Mouse (Mus musculus): ENCODE results near the gene H13. TPM values are rescaled to one million over a fixed set of nuclear protein-coding genes. Genes with fewer than 3 reads are reported as not detected.

Gene H13
- 64.3 and 67.2 TPM in 2 replicates for polyA plus RNA-seq (2012; rRNA removed)

DNA sequence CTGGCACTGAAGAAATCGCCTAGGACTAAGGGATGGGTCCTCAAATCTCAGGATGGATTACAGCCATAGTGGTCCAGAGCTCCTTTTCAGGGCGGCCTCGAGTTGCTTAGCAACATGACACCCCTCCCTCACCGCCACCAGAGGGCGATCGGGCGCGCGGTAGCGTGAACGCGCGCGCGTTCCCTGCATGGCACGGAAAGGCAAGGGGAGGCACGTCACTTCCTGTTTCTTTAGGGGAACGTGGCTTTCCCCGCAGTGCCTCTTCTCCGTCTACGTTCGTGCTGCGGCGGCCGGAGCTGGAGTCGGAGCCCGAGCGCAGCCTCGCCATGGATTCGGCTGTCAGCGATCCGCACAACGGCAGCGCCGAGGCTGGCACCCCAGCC lies at the start of gene H13:
Gene H13 (plus strand): TSS at position 206 of the 383 bp plus-strand sequence.
- peak; percentile 84 for DNase-seq (ENCODE audit: low spot score)

GRCm38 (mm10) chr2:152620367-152621134 lies 48.7 kb upstream of the H13 start:
- DNase-seq (ENCODE audit: low spot score): no peak

GRCm38 (mm10) chr2:152622151-152622550 lies 47.1 kb upstream of the H13 start:
- no peak for DNase-seq (ENCODE audit: low spot score)

GRCm38 (mm10) chr2:152622953-152623352 lies 46.3 kb upstream of the H13 start, which contains the start of gene Defb25:
Gene Defb25 (minus strand): TSS chr2:152623053.
- DNase-seq (ENCODE audit: low spot score): no peak

GRCm38 (mm10) chr2:152624566-152624965 lies 44.7 kb upstream of the H13 start:
- no peak for DNase-seq (ENCODE audit: low spot score)

GRCm38 (mm10) chr2:152625256-152625655 lies 44.0 kb upstream of the H13 start:
- no peak for DNase-seq (ENCODE audit: low spot score)

DNA sequence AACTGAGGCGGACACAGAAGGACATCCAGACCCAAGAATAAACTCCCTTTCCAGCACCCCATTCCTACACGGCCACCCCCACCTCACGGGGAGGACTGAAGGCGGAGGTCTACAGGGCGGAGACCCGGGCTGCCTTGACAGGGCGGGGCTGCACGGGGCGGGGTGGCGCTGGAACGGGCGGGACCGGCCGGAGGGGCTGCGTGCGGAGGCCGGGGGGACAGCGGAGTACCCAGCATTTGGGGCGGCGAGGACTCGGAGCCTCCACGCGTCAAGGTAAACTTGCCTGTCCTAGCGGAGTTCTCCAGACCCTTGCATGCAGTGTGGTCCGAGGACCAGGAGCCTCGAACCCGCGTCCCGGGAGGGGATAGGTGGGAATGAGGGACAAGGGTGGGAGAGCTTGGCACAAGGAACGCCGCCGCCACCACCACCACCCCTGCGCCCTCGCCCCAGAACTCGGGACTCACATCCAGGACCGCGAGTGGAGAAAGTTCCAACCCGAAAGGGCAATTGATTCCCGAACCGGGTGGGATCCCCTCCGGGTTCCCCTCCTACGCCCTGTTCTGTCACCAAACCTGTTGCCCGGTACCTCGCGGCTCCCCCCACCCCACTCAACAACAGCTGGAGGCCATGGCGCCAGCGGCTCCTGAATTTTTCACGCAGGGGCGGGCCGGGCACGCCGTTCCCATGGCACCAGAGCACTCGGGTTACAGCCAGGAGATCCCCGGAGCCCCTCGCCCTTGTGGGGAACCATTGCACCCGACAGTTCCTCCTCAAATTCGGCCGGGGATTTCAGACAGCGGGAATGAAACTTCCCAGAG lies 42.3 kb upstream of the H13 start, which contains the start of gene Rem1:
Gene Rem1 (plus strand): TSS at position 178 of the 818 bp plus-strand sequence.
- DNase-seq (ENCODE audit: low spot score): no peak

GRCm38 (mm10) chr2:152628066-152628465 lies 41.2 kb upstream of the H13 start:
- no peak for DNase-seq (ENCODE audit: low spot score)

- DNase-seq (ENCODE audit: low spot score): no peak
Observed at GRCm38 (mm10) chr2:152629239-152629638, 40.0 kb upstream of the H13 start.

DNA sequence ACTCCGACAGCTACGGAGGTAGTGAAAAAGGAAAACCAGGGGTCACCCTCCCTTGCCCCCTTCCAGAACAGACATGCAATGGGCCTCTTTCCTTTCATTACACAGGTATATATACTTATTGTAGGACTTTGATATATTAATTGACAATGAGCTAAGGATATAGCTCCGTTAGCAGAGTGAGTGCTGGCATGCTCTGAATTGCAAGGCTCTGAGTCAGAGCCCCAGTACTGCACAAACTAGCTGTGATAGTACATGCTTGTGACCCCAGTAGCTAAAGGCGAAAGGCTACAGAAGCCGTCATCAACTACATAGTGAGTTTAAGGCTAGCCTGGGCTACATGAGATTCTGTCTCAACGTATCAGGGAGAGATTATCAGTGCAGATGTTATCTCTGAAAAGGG lies 39.4 kb upstream of the H13 start:
- no peak for DNase-seq (ENCODE audit: low spot score)

- no peak for DNase-seq (ENCODE audit: low spot score)
Observed at GRCm38 (mm10) chr2:152633334-152633733, 35.9 kb upstream of the H13 start.

DNA sequence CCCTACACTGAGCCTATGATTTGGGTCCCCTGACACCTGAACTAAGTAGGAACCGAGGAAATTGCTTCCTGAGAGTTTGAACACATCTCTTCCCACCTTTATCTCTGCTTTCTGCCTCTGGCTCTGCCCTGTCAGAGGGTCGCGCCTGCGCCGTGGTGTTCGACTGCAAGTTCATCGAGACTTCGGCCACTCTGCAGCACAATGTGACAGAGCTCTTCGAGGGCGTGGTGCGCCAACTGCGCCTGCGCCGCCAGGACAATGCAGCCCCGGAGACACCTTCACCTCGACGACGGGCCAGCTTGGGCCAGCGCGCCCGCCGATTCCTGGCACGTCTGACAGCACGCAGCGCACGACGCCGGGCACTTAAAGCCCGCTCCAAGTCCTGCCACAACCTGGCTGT lies 35.0 kb upstream of the H13 start:
- no peak for DNase-seq (ENCODE audit: low spot score)

GRCm38 (mm10) chr2:152636246-152637005 lies 32.8 kb upstream of the H13 start:
- DNase-seq (ENCODE audit: low spot score): no peak

- no peak for DNase-seq (ENCODE audit: low spot score)
Observed at GRCm38 (mm10) chr2:152637006-152637322, 32.3 kb upstream of the H13 start.

GRCm38 (mm10) chr2:152637381-152637780 lies 31.9 kb upstream of the H13 start:
- no peak for DNase-seq (ENCODE audit: low spot score)

GRCm38 (mm10) chr2:152638865-152639264 lies 30.4 kb upstream of the H13 start:
- DNase-seq (ENCODE audit: low spot score): no peak

- DNase-seq (ENCODE audit: low spot score): no peak
Observed at GRCm38 (mm10) chr2:152639406-152640113, 29.7 kb upstream of the H13 start.

DNA sequence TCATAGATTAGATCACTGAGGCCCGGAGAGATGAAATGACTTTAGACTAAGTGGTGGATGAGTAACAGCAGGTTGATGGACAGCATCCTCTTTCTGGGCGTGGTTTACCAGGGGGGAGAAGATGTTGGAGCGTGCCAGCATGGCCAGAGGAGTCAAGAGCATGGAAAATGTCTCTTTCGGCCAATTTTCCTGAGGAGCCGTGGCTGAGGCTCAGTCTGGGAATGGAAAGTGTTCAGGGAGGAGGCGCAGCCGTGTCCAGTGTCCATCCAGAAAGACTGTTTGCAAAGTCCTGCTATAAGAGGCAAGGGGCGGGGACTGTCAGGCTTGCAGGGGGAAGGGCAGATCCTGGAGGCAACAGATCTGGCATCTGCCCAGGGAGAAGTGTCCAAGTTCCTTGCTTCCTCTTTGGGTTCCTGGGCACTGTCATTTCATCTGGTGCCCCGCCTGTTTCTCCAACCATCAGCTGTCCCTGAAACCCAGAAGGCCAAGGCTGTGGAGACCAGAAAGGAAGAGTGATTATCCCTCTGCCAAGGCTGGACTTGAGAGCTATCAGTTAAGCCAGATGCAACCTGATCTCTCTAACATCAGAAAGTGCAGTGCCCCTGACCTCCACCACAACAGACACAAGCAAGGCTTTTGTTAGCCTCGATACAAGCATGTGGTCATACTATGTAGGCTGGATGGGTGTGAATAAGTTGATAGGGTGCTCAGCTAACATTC lies 16.2 kb upstream of the H13 start:
- no peak for DNase-seq (ENCODE audit: low spot score)

- no peak for DNase-seq (ENCODE audit: low spot score)
Observed at GRCm38 (mm10) chr2:152653874-152654715, 15.2 kb upstream of the H13 start.

DNA sequence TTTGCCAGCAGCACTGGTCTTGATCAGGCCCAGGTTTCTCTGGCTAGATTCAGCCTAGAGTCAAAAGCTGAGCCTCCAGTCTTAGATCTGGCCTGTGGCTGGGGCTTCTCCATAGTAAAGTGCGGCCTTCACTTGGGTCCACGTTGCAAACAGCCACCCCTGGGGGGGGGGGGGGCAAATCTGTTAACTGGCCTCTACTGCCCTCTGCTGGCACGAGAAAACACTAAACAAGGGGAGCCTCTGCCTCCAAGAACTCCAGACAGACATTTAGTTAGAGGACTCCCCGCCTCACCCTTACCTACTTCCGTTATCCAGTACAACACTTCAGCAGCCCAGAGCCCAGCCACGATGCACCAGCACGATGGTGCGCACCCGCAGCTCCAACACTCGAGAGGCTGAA lies 11.9 kb upstream of the H13 start:
- DNase-seq (ENCODE audit: low spot score): no peak

Data from urinary bladder, adult 2 months (tissue).